Mouse (Mus musculus): ENCODE data around the gene Prkag1.

Prkag1 gene

DNA sequence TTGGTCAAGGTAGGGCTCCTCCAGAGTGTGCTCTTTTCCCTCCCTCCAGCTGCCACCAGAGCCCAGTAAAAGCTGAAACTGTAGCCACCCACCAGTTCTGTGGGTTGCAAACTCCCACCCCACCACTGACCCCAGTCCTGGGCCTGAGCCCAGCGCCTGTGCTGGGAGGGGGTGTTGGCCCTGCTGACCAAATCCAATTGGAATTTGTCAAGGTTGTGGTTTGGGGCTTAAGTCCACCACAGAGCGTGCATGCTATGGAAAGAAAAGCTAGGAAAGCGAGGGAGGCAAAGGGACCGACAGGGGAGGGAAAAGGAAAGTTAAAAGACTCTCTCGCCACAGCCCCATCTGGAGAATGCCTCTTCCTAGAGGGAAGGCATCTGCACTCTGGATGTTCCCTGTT is 63.1 kb downstream of the Prkag1 start:
- no peak for DNase-seq (ENCODE audit: low spot score)

DNA sequence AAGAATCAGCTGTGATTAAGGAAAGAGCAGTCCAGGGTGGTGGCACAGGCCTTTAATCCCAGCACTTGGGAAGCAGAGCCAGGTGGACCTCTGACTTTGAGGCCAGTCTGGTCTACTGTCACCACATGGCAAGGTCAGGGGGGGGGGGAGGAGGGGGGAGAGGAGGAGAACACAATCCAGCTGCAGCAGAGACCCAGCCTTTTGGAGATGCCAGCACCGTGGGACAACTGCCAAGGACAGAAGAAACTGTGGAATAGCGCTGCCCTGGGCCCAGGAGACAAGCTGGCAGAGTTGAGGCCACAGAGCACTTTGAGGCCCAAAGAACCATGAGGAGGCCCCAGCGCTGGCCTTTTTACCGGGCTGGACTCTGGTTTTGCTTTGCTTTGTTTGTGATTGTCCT is 65.4 kb downstream of the Prkag1 start:
- no peak for DNase-seq (ENCODE audit: low spot score)

All from layer of hippocampus, adult 9-10 months (tissue).